Mouse (Mus musculus): ENCODE results near the gene Qtrt1. TPM values are rescaled to one million over a fixed set of nuclear protein-coding genes. Genes with fewer than 3 reads are reported as not detected.

The Qtrt1 gene
- polyA plus RNA-seq, 1 experiment, result 48.2 TPM

GRCm38 (mm10) chr9:21435777-21436635 lies 24.4 kb downstream of the Qtrt1 start:
- Histone ChIP-seq H3K36me3 (ENCODE audit: control insufficient read depth, insufficient read depth, low read length) (no peaks in the 10 kb centered on the region), H3K4me3 (ENCODE audit: control insufficient read depth, insufficient read depth, low read length) (no peak overlapping the region), H3K4me1 (replicated peaks; ENCODE audit: control insufficient read depth, insufficient read depth, low read length) (peaks cover 64% of the 10 kb centered on the region), H3K27me3 (ENCODE audit: control insufficient read depth, insufficient read depth, low read length) (no peaks in the 10 kb centered on the region), H3K27ac (ENCODE audit: control insufficient read depth, insufficient read depth, low read length) (peak overlapping the region; percentile 90)
- DNase-seq, result peak; percentile 78
- TF ChIP-seq CTCF (IDR thresholded peaks at IDR 0.05; ENCODE audit: borderline replicate concordance, control insufficient read depth, extremely low read depth, insufficient read depth, low read length, poor library complexity), result no peak
- TF ChIP-seq POLR2A (IDR thresholded peaks at IDR 0.05; ENCODE audit: control insufficient read depth, extremely low read depth, insufficient read depth, low read length, poor library complexity), result no peak
- WGBS, result 6% methylated on average over 7 of the region's 7 CpGs

- 96% methylated on average over 6 of the region's 6 CpGs for WGBS
These were observed 25.9 kb downstream of the Qtrt1 start for GRCm38 (mm10) chr9:21437577-21437976.

GRCm38 (mm10) chr9:21438219-21438618 lies 26.6 kb downstream of the Qtrt1 start:
- WGBS, result 48% methylated on average over 3 of the region's 3 CpGs
- no peaks in the 10 kb centered on the region for H3K36me3 ChIP-seq (ENCODE audit: control insufficient read depth, insufficient read depth, low read length)
- no peaks in the 10 kb centered on the region for H3K27me3 ChIP-seq (ENCODE audit: control insufficient read depth, insufficient read depth, low read length)
- DNase-seq, result no peak
- H3K27ac ChIP-seq (ENCODE audit: control insufficient read depth, insufficient read depth, low read length), result no peak overlapping the region
- H3K4me1 ChIP-seq (replicated peaks; ENCODE audit: control insufficient read depth, insufficient read depth, low read length), result peaks cover 59% of the 10 kb centered on the region
- H3K4me3 ChIP-seq (ENCODE audit: control insufficient read depth, insufficient read depth, low read length), result no peak overlapping the region
- no peak for TF ChIP-seq POLR2A (IDR thresholded peaks at IDR 0.05; ENCODE audit: control insufficient read depth, extremely low read depth, insufficient read depth, low read length, poor library complexity)
- no peak for TF ChIP-seq CTCF (IDR thresholded peaks at IDR 0.05; ENCODE audit: borderline replicate concordance, control insufficient read depth, extremely low read depth, insufficient read depth, low read length, poor library complexity)

More at GRCm38 (mm10) chr9:21437577-21437976, 25.9 kb downstream of the Qtrt1 start:
- H3K27ac ChIP-seq (ENCODE audit: control insufficient read depth, insufficient read depth, low read length), result 0 out of 2 replicates have a peak overlapping the region, but pooled peaks have one; percentile 2
- no peak for DNase-seq
- no peak for TF ChIP-seq POLR2A (IDR thresholded peaks at IDR 0.05; ENCODE audit: control insufficient read depth, extremely low read depth, insufficient read depth, low read length, poor library complexity)
- TF ChIP-seq CTCF (IDR thresholded peaks at IDR 0.05; ENCODE audit: borderline replicate concordance, control insufficient read depth, extremely low read depth, insufficient read depth, low read length, poor library complexity), result no peak
- no peak overlapping the region for H3K4me3 ChIP-seq (ENCODE audit: control insufficient read depth, insufficient read depth, low read length)
- H3K36me3 ChIP-seq (ENCODE audit: control insufficient read depth, insufficient read depth, low read length), result no peaks in the 10 kb centered on the region
- H3K4me1 ChIP-seq (replicated peaks; ENCODE audit: control insufficient read depth, insufficient read depth, low read length), result peaks cover 61% of the 10 kb centered on the region
- H3K27me3 ChIP-seq (ENCODE audit: control insufficient read depth, insufficient read depth, low read length), result no peaks in the 10 kb centered on the region

GRCm38 (mm10) chr9:21439456-21439855 lies 27.8 kb downstream of the Qtrt1 start:
- TF ChIP-seq POLR2A (IDR thresholded peaks at IDR 0.05; ENCODE audit: control insufficient read depth, extremely low read depth, insufficient read depth, low read length, poor library complexity) (no peak), CTCF (IDR thresholded peaks at IDR 0.05; ENCODE audit: borderline replicate concordance, control insufficient read depth, extremely low read depth, insufficient read depth, low read length, poor library complexity) (no peak)
- no peaks in the 10 kb centered on the region for H3K27me3 ChIP-seq (ENCODE audit: control insufficient read depth, insufficient read depth, low read length)
- no peak overlapping the region for H3K27ac ChIP-seq (ENCODE audit: control insufficient read depth, insufficient read depth, low read length)
- H3K36me3 ChIP-seq (ENCODE audit: control insufficient read depth, insufficient read depth, low read length), result no peaks in the 10 kb centered on the region
- H3K4me3 ChIP-seq (ENCODE audit: control insufficient read depth, insufficient read depth, low read length), result no peak overlapping the region
- DNase-seq, result no peak
- H3K4me1 ChIP-seq (replicated peaks; ENCODE audit: control insufficient read depth, insufficient read depth, low read length), result peaks cover 52% of the 10 kb centered on the region
- 92% methylated on average over 3 of the region's 3 CpGs for WGBS

GRCm38 (mm10) chr9:21439914-21440313 lies 28.3 kb downstream of the Qtrt1 start:
- TF ChIP-seq POLR2A (IDR thresholded peaks at IDR 0.05; ENCODE audit: control insufficient read depth, extremely low read depth, insufficient read depth, low read length, poor library complexity) (no peak), CTCF (IDR thresholded peaks at IDR 0.05; ENCODE audit: borderline replicate concordance, control insufficient read depth, extremely low read depth, insufficient read depth, low read length, poor library complexity) (no peak)
- Histone ChIP-seq H3K4me3 (ENCODE audit: control insufficient read depth, insufficient read depth, low read length) (no peak overlapping the region), H3K36me3 (ENCODE audit: control insufficient read depth, insufficient read depth, low read length) (peaks cover under 1% of the 10 kb centered on the region; the same call in 1 of the 2 replicates), H3K27me3 (ENCODE audit: control insufficient read depth, insufficient read depth, low read length) (no peaks in the 10 kb centered on the region), H3K4me1 (replicated peaks; ENCODE audit: control insufficient read depth, insufficient read depth, low read length) (peaks cover 52% of the 10 kb centered on the region), H3K27ac (ENCODE audit: control insufficient read depth, insufficient read depth, low read length) (no peak overlapping the region)
- 96% methylated on average over 2 of the region's 2 CpGs for WGBS
- no peak for DNase-seq

- Histone ChIP-seq H3K4me1 (replicated peaks; ENCODE audit: control insufficient read depth, insufficient read depth, low read length) (peaks cover 49% of the 10 kb centered on the region), H3K4me3 (ENCODE audit: control insufficient read depth, insufficient read depth, low read length) (no peak overlapping the region), H3K36me3 (ENCODE audit: control insufficient read depth, insufficient read depth, low read length) (peaks cover 5% of the 10 kb centered on the region), H3K27ac (ENCODE audit: control insufficient read depth, insufficient read depth, low read length) (no peak overlapping the region), H3K27me3 (ENCODE audit: control insufficient read depth, insufficient read depth, low read length) (no peaks in the 10 kb centered on the region)
- TF ChIP-seq CTCF (IDR thresholded peaks at IDR 0.05; ENCODE audit: borderline replicate concordance, control insufficient read depth, extremely low read depth, insufficient read depth, low read length, poor library complexity), result no peak
- no peak for TF ChIP-seq POLR2A (IDR thresholded peaks at IDR 0.05; ENCODE audit: control insufficient read depth, extremely low read depth, insufficient read depth, low read length, poor library complexity)
- no peak for DNase-seq
These were observed 28.8 kb downstream of the Qtrt1 start for GRCm38 (mm10) chr9:21440387-21440786.
